Mouse (Mus musculus) heart, adult 2 months (tissue): ENCODE results near the gene Kcnh7.

ENCODE experiments used
- EP300 ChIP-seq: fragments of 200-500 bp; IDR thresholded peaks from 2 replicates; pipeline ENCODE4 v1.6.1; 2011; ENCODE audit warnings: low read depth, low read length, control low read depth; ENCODE audit not compliant: insufficient read depth
- POLR2A ChIP-seq: fragments of 200-500 bp; IDR thresholded peaks from 2 replicates; pipeline ENCODE4 v1.6.1; 2011; ENCODE audit warnings: mild to moderate bottlenecking, low read depth, low read length, control low read depth; ENCODE audit not compliant: insufficient read depth

DNA sequence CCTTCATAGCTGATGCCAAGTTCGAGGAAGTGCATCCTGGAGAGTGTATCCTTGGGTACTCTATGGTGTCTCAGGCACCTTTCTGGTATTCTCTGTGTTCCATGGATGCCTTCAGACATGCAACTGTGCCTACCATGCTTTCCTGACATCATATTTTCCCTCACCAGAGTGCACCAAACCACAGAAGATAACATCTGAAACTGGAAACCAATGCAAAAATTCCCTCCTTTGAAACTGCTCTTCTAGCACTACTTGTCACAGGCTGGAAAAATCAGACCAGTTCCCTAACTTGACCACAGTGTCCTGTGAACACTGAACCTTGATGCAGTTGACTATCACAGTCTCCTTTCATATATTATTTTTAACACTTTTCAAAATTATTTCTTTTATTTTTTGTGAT is 474.5 kb downstream of the Kcnh7 start:
- no peak for TF ChIP-seq POLR2A
- TF ChIP-seq EP300: no peak
